Mouse (Mus musculus) subcutaneous adipose tissue, adult 2 months (tissue): ENCODE measurements around the gene Rtp2. TPM values are rescaled to one million over a fixed set of nuclear protein-coding genes. Genes with fewer than 3 reads are reported as not detected.

Experiments used
- polyA plus RNA-seq: library from polyadenylated mRNA; depleted of rRNA; stranded (reverse); fragments of >200 nt; gene quantifications from 2 replicates; pipeline ENCODE4 v1.2.3, GENCODE M21; 2012; ENCODE audit warnings: low replicate concordance; rRNA removed

Rtp2 gene
- polyA plus RNA-seq = not detected in 2 replicates

DNA sequence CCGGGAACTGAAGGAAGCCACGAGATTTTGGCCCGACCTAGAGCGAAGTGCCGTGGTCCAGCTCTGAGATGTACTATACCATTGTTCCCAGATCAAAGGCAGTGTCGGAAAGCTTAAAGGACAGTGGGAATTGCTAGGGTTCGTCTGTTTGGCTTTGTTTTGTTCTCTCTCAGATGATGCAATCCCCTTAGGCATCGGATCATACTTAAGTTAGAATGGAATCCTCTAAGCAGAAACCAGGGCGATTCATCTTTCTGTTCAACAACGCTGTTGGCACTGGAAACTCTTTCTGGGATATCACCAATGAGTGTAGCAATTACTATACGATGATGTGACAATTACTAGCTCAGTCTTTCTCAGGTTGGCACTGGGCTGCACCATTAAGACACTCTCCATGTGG, at the start of gene Rtp2:
Gene Rtp2 (minus strand): TSS at position 101 of the 400 bp plus-strand sequence.

DNA sequence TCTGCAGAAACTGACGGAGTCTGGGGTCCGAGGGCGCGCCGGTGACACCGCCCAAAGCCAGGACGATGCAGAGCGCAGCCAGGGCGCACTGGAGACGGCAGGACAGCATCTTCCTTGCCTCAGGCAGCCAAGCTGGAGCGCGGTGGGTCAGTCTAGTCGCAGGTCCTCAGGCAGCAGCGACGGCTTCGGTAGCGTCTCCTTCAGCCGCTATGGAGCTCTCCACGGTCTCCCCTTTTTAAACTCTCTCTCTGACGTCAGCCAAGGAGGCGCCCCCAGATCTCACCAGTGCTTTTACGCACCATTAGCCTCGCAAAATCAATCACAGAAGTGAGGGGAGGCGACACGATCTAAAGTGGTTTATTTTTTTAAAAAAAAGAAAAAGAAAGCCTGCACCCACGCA, 41.6 kb downstream of the Rtp2 start, which contains the start of gene Sst:
Gene Sst (minus strand): TSS at position 323 of the 400 bp plus-strand sequence.

Other genes starting within 250 kb of the Rtp2 start
- gene Sst, start 41.4 kb downstream of the Rtp2 start, polyA plus RNA-seq = not detected in 2 replicates
- gene Gm37419, start 56.1 kb upstream of the Rtp2 start, polyA plus RNA-seq = not detected in 2 replicates
- gene Bcl6, start 56.5 kb upstream of the Rtp2 start, polyA plus RNA-seq = 17.9 and 110 TPM in 2 replicates